Mouse (Mus musculus) hindbrain, embryonic 12.5 days (tissue): ENCODE measurements around the gene Bmp7. TPM values are rescaled to one million over a fixed set of nuclear protein-coding genes. Genes with fewer than 3 reads are reported as not detected.

Experiments used
- ATAC-seq: fragments of 200-750 bp; cut with Nextera tagmentation; 2 replicates; pipeline ENCODE4 v1.8.0; 2017; ENCODE audit warnings: moderate TSS enrichment; ENCODE audit not compliant: low FRiP score
- H3K27ac ChIP-seq: fragments of 300-500 bp; sonication (generic); 2 replicates; pipeline ENCODE4 v1.5.1; 2016; ENCODE audit warnings: mild to moderate bottlenecking
- H3K27me3 ChIP-seq: fragments of 300-500 bp; sonication (generic); 2 replicates; pipeline ENCODE4 v1.6.1; 2016; ENCODE audit warnings: mild to moderate bottlenecking
- H3K36me3 ChIP-seq: fragments of 300-500 bp; sonication (generic); 2 replicates; pipeline ENCODE4 v1.6.1; 2016; ENCODE audit warnings: mild to moderate bottlenecking
- H3K4me1 ChIP-seq: fragments of 300-500 bp; sonication (generic); 2 replicates; pipeline ENCODE4 v1.6.1; 2016
- H3K4me2 ChIP-seq: fragments of 300-500 bp; sonication (generic); replicated peaks from 2 replicates; pipeline ENCODE4 v1.6.1; 2016; ENCODE audit warnings: mild to moderate bottlenecking
- H3K4me3 ChIP-seq: fragments of 300-500 bp; sonication (generic); 2 replicates; pipeline ENCODE4 v1.5.1; 2016; ENCODE audit warnings: mild to moderate bottlenecking
- H3K9ac ChIP-seq: fragments of 300-500 bp; sonication (generic); 2 replicates; pipeline ENCODE4 v1.6.1; 2016; ENCODE audit warnings: mild to moderate bottlenecking, moderate library complexity
- H3K9me3 ChIP-seq: fragments of 300-500 bp; sonication (generic); replicated peaks from 2 replicates; pipeline ENCODE4 v1.6.1; 2016; ENCODE audit warnings: mild to moderate bottlenecking
- WGBS: fragments of 180-500 bp; shearing (Covaris S2); methylation state at CpG from one replicate; pipeline ENCODE4 v1.1.7; 2016; 5-methylcytosine and 5-hydroxymethylcytosine counted together
- polyA plus RNA-seq: library from polyadenylated mRNA; unstranded; fragments of >200 nt; fragmentation: Nextera tagmentation; extraction: Ambion mirVana; gene quantifications from 2 replicates; pipeline ENCODE4 v1.2.1, GENCODE M21; 2016

Bmp7 gene
- polyA plus RNA-seq, 1 experiment from 2014 or later = 19.0 TPM

DNA sequence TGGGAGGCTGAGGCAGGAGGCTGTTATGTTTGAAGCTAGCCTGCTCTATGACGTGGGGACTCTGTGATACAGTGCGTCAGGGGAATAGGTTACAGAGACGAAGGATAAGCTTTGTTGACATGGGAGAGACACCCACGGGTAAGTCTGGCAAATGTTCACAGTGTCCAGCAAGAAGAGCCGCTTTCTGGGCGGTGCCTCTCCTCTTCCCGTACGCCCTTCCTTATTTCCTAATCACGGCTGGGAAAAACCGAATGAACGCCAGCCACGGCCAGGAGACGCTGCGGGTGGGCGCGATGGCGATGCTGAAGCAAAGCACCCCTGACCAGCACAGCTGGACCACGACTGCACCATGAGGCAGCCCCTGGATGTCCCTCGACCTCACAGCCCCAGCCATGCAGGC is 77.7 kb downstream of the Bmp7 start:
- Histone ChIP-seq H3K4me3 (no peak overlapping the region), H3K27ac (no peak overlapping the region), H3K9me3 (no peaks in the 10 kb centered on the region), H3K4me2 (no peak overlapping the region), H3K27me3 (peaks cover 10% of the 10 kb centered on the region; the same call in 1 of the 2 replicates), H3K36me3 (no peaks in the 10 kb centered on the region), H3K9ac (no peak overlapping the region), H3K4me1 (peaks cover 15% of the 10 kb centered on the region)
- no peak for ATAC-seq
- WGBS = 74% methylated on average over 19 of the region's 19 CpGs

- Histone ChIP-seq H3K27ac (no peak overlapping the region), H3K4me3 (no peak overlapping the region), H3K9me3 (no peaks in the 10 kb centered on the region), H3K27me3 (peaks cover 10% of the 10 kb centered on the region; the same call in 1 of the 2 replicates), H3K4me2 (no peak overlapping the region), H3K9ac (no peak overlapping the region), H3K36me3 (no peaks in the 10 kb centered on the region), H3K4me1 (peaks cover 10% of the 10 kb centered on the region)
- WGBS = 79% methylated on average over 14 of the region's 14 CpGs
- no peak for ATAC-seq
Observed at GRCm38 (mm10) chr2:172861590-172861989, 78.5 kb downstream of the Bmp7 start.

GRCm38 (mm10) chr2:172860593-172860992 is 79.5 kb downstream of the Bmp7 start:
- Histone ChIP-seq H3K27me3 (peaks cover 6% of the 10 kb centered on the region; the same call in 1 of the 2 replicates), H3K36me3 (no peaks in the 10 kb centered on the region), H3K9me3 (no peaks in the 10 kb centered on the region), H3K27ac (no peak overlapping the region), H3K9ac (no peak overlapping the region), H3K4me3 (no peak overlapping the region), H3K4me2 (no peak overlapping the region), H3K4me1 (peaks cover 14% of the 10 kb centered on the region)
- no peak for ATAC-seq
- WGBS = 87% methylated on average over 8 of the region's 8 CpGs

- peaks cover 14% of the 10 kb centered on the region for H3K4me1 ChIP-seq
- no peaks in the 10 kb centered on the region for H3K36me3 ChIP-seq
- H3K4me2 ChIP-seq = no peak overlapping the region
- H3K4me3 ChIP-seq = no peak overlapping the region
- 84% methylated on average over 7 of the region's 7 CpGs for WGBS
- H3K9ac ChIP-seq = no peak overlapping the region
- no peak for ATAC-seq
- no peaks in the 10 kb centered on the region for H3K9me3 ChIP-seq
- H3K27ac ChIP-seq = no peak overlapping the region
- H3K27me3 ChIP-seq = peaks cover 6% of the 10 kb centered on the region; the same call in 1 of the 2 replicates
Observed at GRCm38 (mm10) chr2:172860104-172860503, 80.0 kb downstream of the Bmp7 start.

GRCm38 (mm10) chr2:172857048-172857447 is 83.1 kb downstream of the Bmp7 start:
- Histone ChIP-seq H3K27ac (no peak overlapping the region), H3K4me3 (no peak overlapping the region), H3K36me3 (no peaks in the 10 kb centered on the region), H3K9me3 (no peaks in the 10 kb centered on the region), H3K4me2 (no peak overlapping the region), H3K9ac (no peak overlapping the region), H3K4me1 (peaks cover 4% of the 10 kb centered on the region; the same call in 1 of the 2 replicates), H3K27me3 (no peaks in the 10 kb centered on the region)
- no peak for ATAC-seq
- WGBS = 58% methylated on average over 10 of the region's 10 CpGs

DNA sequence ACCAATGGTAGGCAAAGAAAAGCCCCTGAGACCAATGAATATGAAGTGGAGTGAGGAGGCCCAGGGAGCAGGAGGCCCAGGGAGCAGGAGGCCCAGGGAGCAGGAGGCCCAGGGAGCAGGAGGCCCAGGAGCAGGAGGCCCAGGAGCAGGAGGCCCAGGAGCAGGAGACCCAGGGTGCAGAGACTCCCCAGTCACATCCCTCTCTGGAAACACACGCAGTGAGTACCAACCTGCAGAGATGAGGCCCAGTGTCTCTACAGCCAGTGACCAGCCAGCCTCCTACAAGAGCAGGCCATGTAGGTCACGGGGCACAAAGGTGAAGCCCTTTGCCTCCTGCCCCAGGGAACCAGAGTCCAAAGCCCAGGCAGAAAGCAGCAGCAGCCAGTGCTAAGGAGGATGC is 83.6 kb downstream of the Bmp7 start:
- Histone ChIP-seq H3K9ac (no peak overlapping the region), H3K36me3 (no peaks in the 10 kb centered on the region), H3K9me3 (no peaks in the 10 kb centered on the region), H3K27me3 (no peaks in the 10 kb centered on the region), H3K4me2 (no peak overlapping the region), H3K27ac (no peak overlapping the region), H3K4me3 (no peak overlapping the region), H3K4me1 (peaks cover 4% of the 10 kb centered on the region; the same call in 1 of the 2 replicates)
- ATAC-seq = no peak
- WGBS = 47% methylated on average over 2 of the region's 2 CpGs

DNA sequence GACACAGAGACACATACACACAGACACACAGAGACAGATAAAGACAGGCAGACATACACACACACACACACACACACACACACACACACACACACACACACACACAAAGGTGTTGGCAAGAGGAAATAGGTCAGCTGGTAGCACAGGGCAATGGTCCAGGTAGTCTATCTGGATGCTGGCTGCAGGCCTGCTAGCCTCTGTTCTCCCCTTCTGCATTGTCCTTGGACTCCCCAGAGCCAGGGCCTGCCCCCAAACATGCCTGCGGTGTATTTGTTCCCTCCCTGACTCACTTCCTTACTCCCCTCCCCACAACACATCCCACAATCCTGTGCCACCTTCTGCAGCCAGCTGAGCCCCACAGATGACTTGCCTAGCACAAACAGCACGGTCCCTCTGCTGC is 86.0 kb downstream of the Bmp7 start:
- no peak overlapping the region for H3K4me3 ChIP-seq

GRCm38 (mm10) chr2:172851773-172852172 is 88.3 kb downstream of the Bmp7 start:
- H3K27ac ChIP-seq = no peak overlapping the region
- no peak overlapping the region for H3K4me3 ChIP-seq
- no peaks in the 10 kb centered on the region for H3K9me3 ChIP-seq
- ATAC-seq = no peak
- no peaks in the 10 kb centered on the region for H3K27me3 ChIP-seq
- 74% methylated on average over 11 of the region's 11 CpGs for WGBS
- H3K4me1 ChIP-seq = peaks cover 12% of the 10 kb centered on the region
- H3K36me3 ChIP-seq = no peaks in the 10 kb centered on the region
- no peak overlapping the region for H3K4me2 ChIP-seq
- H3K9ac ChIP-seq = no peak overlapping the region

More for the DNA sequence above, 86.0 kb downstream of the Bmp7 start:
- no peaks in the 10 kb centered on the region for H3K27me3 ChIP-seq
- 58% methylated on average over 2 of the region's 2 CpGs for WGBS
- H3K9me3 ChIP-seq = no peaks in the 10 kb centered on the region
- H3K4me1 ChIP-seq = peaks cover 4% of the 10 kb centered on the region; the same call in 1 of the 2 replicates
- no peaks in the 10 kb centered on the region for H3K36me3 ChIP-seq
- H3K27ac ChIP-seq = no peak overlapping the region
- no peak for ATAC-seq
- H3K4me2 ChIP-seq = no peak overlapping the region
- H3K9ac ChIP-seq = no peak overlapping the region

GRCm38 (mm10) chr2:172848193-172848592 is 91.9 kb downstream of the Bmp7 start:
- ATAC-seq = no peak
- H3K27me3 ChIP-seq = no peaks in the 10 kb centered on the region
- H3K9ac ChIP-seq = no peak overlapping the region
- H3K36me3 ChIP-seq = no peaks in the 10 kb centered on the region
- no peak overlapping the region for H3K4me3 ChIP-seq
- no peaks in the 10 kb centered on the region for H3K9me3 ChIP-seq
- peaks cover 23% of the 10 kb centered on the region; the same call in 1 of the 2 replicates for H3K4me1 ChIP-seq
- no peak overlapping the region; the same call in 1 of the 2 replicates for H3K27ac ChIP-seq
- WGBS = 63% methylated on average over 6 of the region's 6 CpGs
- H3K4me2 ChIP-seq = no peak overlapping the region

GRCm38 (mm10) chr2:172846311-172846575 is 93.9 kb downstream of the Bmp7 start:
- Histone ChIP-seq H3K27ac (no peak overlapping the region), H3K27me3 (no peaks in the 10 kb centered on the region), H3K36me3 (no peaks in the 10 kb centered on the region), H3K9ac (no peak overlapping the region), H3K9me3 (no peaks in the 10 kb centered on the region), H3K4me2 (no peak overlapping the region), H3K4me1 (peaks cover 24% of the 10 kb centered on the region; the same call in 1 of the 2 replicates), H3K4me3 (no peak overlapping the region)
- ATAC-seq = no peak
- WGBS = 62% methylated on average over 4 of the region's 4 CpGs

GRCm38 (mm10) chr2:172845536-172846310 is 94.4 kb downstream of the Bmp7 start:
- 63% methylated on average over 31 of the region's 31 CpGs for WGBS
- ATAC-seq = no peak

GRCm38 (mm10) chr2:172843903-172844302 is 96.2 kb downstream of the Bmp7 start:
- 83% methylated on average over 9 of the region's 9 CpGs for WGBS

More at GRCm38 (mm10) chr2:172845536-172846310, 94.4 kb downstream of the Bmp7 start:
- Histone ChIP-seq H3K4me2 (no peak overlapping the region), H3K27me3 (no peaks in the 10 kb centered on the region), H3K9ac (no peak overlapping the region), H3K36me3 (no peaks in the 10 kb centered on the region), H3K27ac (0 out of 2 replicates have a peak overlapping the region, but pooled peaks have one; percentile 4), H3K4me1 (peaks cover 27% of the 10 kb centered on the region; the same call in 1 of the 2 replicates), H3K4me3 (no peak overlapping the region), H3K9me3 (no peaks in the 10 kb centered on the region)

DNA sequence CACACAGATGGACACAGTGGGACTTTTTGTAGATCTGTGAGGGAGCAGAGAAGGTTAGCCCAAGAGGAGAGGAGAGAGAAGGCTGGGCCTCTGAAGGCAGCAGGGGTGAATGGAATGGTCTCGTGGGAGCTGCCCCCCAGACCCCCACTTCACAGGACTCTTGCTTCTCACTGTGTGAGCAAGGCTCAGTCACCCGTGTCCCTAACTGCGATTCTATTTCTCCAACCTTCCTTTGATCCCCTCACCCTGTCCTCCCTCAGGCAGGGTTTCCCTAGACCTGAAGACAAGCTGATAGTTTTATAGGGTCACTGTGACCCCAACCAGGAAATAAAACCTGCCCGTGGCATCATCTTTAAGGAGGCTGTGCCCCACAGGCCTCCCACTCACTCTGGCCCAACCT is 97.8 kb downstream of the Bmp7 start:
- no peak overlapping the region for H3K27ac ChIP-seq
- 75% methylated on average over 4 of the region's 4 CpGs for WGBS
- ATAC-seq = no peak

More at GRCm38 (mm10) chr2:172843903-172844302, 96.2 kb downstream of the Bmp7 start:
- peaks cover 26% of the 10 kb centered on the region; the same call in 1 of the 2 replicates for H3K4me1 ChIP-seq
- no peaks in the 10 kb centered on the region for H3K27me3 ChIP-seq
- no peak overlapping the region for H3K4me3 ChIP-seq
- no peak overlapping the region for H3K27ac ChIP-seq
- no peaks in the 10 kb centered on the region for H3K9me3 ChIP-seq
- no peak overlapping the region for H3K9ac ChIP-seq
- no peak for ATAC-seq
- no peaks in the 10 kb centered on the region for H3K36me3 ChIP-seq
- no peak overlapping the region for H3K4me2 ChIP-seq

More for the DNA sequence above, 97.8 kb downstream of the Bmp7 start:
- no peaks in the 10 kb centered on the region for H3K36me3 ChIP-seq
- no peaks in the 10 kb centered on the region; the same call in 1 of the 2 replicates for H3K27me3 ChIP-seq
- H3K4me1 ChIP-seq = 0 out of 2 replicates have a peak, but pooled peaks cover 19% of the 10 kb centered on the region
- H3K9me3 ChIP-seq = no peaks in the 10 kb centered on the region
- H3K4me2 ChIP-seq = no peak overlapping the region
- H3K4me3 ChIP-seq = no peak overlapping the region
- H3K9ac ChIP-seq = no peak overlapping the region
